Mouse (Mus musculus) heart, embryonic 14.5 days (tissue): Measurements from ENCODE around the gene Myh3. TPM values are rescaled to one million over a fixed set of nuclear protein-coding genes. Genes with fewer than 3 reads are reported as not detected.

Experiments
- ATAC-seq: fragments of 200-750 bp; cut with Nextera tagmentation; 2 replicates; pipeline ENCODE4 v1.8.0; 2017; ENCODE audit warnings: low read depth, moderate TSS enrichment; ENCODE audit not compliant: insufficient number of reproducible peaks, insufficient read depth, low FRiP score
- H3K27ac ChIP-seq, 2 experiments: fragments of 200-500 bp in 1 of 2; fragments of 300-500 bp in 1 of 2; sonication (generic) in 1 of 2; replicated peaks in 1 of 2; 2 replicates each; pipeline ENCODE4 v1.5.1; 2012 to 2014; ENCODE audit warnings: low read depth in 2 of 2, low read length in 2 of 2, control low read depth in 1 of 2, mild to moderate bottlenecking in 1 of 2, mixed read lengths in 1 of 2; ENCODE audit not compliant: control insufficient read depth in 1 of 2, insufficient read depth in 1 of 2
- H3K27me3 ChIP-seq: fragments of 300-500 bp; sonication (generic); 2 replicates; pipeline ENCODE4 v1.6.1; 2014; ENCODE audit warnings: mild to moderate bottlenecking, low read length, control low read depth; ENCODE audit not compliant: control insufficient read depth, insufficient read depth
- H3K36me3 ChIP-seq: fragments of 300-500 bp; sonication (generic); 2 replicates; pipeline ENCODE4 v1.6.1; 2014; ENCODE audit warnings: mild to moderate bottlenecking, control low read depth, low read length, mixed read lengths; ENCODE audit not compliant: control insufficient read depth, insufficient read depth
- H3K4me1 ChIP-seq, 2 experiments: fragments of 200-500 bp in 1 of 2; fragments of 300-500 bp in 1 of 2; sonication (generic) in 1 of 2; 2 replicates each; pipeline ENCODE4 v1.6.1; 2012 to 2014; ENCODE audit warnings: low read length in 2 of 2, control low read depth in 1 of 2, mixed read lengths in 1 of 2; ENCODE audit not compliant: control insufficient read depth in 2 of 2, insufficient read depth in 2 of 2
- H3K4me2 ChIP-seq: fragments of 300-500 bp; sonication (generic); 2 replicates; pipeline ENCODE4 v1.6.1; 2014; ENCODE audit warnings: mild to moderate bottlenecking, low read length
- H3K4me3 ChIP-seq, 2 experiments: fragments of 200-500 bp in 1 of 2; fragments of 300-500 bp in 1 of 2; sonication (generic) in 1 of 2; 2 replicates each; pipeline ENCODE4 v1.5.1; 2012 to 2014; ENCODE audit warnings: low read length in 2 of 2, mild to moderate bottlenecking in 2 of 2, control low read depth in 1 of 2, low read depth in 1 of 2, moderate library complexity in 1 of 2; ENCODE audit not compliant: control insufficient read depth in 1 of 2, insufficient read depth in 1 of 2
- H3K9ac ChIP-seq: fragments of 300-500 bp; sonication (generic); 2 replicates; pipeline ENCODE4 v1.6.1; 2014; ENCODE audit warnings: mild to moderate bottlenecking, low read length
- H3K9me3 ChIP-seq: fragments of 300-500 bp; sonication (generic); 2 replicates; pipeline ENCODE4 v1.6.1; 2016; ENCODE audit warnings: low read length, control low read depth; ENCODE audit not compliant: control insufficient read depth
- WGBS: fragments of 180-500 bp; shearing (Covaris S2); extraction: QIAGEN DNeasy Blood & Tissue Kit; methylation state at CpG from one replicate; pipeline ENCODE4 v1.1.7; 2014; 5-methylcytosine and 5-hydroxymethylcytosine counted together
- polyA plus RNA-seq: library from polyadenylated mRNA; unstranded; fragments of >200 nt; fragmentation: Nextera tagmentation; extraction: Ambion mirVana; gene quantifications from 2 replicates; pipeline ENCODE4 v1.2.1, GENCODE M21; 2014

Gene Myh3
- polyA plus RNA-seq, 1 experiment from 2014 or later: 0.57 TPM

DNA sequence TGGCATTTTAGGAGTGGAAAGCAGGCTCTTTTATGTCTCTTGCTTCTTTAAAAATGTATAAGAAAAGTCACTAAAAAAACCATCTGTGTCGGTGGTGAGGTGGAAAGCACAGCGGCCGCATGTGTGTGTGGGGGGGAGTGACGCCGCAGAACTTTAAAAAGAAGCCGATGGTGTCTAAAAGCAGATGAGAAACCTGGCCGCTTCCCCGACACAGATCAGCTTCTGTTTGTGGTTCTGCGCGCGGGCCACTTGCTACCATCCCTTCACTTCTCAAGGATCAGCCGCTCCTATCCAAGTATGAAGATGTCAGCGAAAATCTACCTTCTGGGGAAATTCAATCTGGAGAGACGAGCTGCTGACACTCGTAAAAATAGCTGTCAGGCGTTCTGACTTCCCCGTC, 47.3 kb downstream of the Myh3 start:
- Histone ChIP-seq H3K36me3 (no peaks in the 10 kb centered on the region), H3K9me3 (no peaks in the 10 kb centered on the region), H3K27ac (no peak overlapping the region), H3K9ac (no peak overlapping the region), H3K4me1 (no peaks in the 10 kb centered on the region), H3K4me2 (no peak overlapping the region), H3K27me3 (no peaks in the 10 kb centered on the region), H3K4me3 (no peak overlapping the region)
- WGBS: 64% methylated on average over 17 of the region's 17 CpGs
- ATAC-seq: no peak

- no peak for ATAC-seq
- no peak overlapping the region for H3K27ac ChIP-seq
- no peaks in the 10 kb centered on the region for H3K4me1 ChIP-seq
- no peaks in the 10 kb centered on the region for H3K9me3 ChIP-seq
- H3K4me2 ChIP-seq: no peak overlapping the region
- 78% methylated on average over 2 of the region's 2 CpGs for WGBS
- H3K27me3 ChIP-seq: no peaks in the 10 kb centered on the region
- no peak overlapping the region for H3K4me3 ChIP-seq
- H3K9ac ChIP-seq: no peak overlapping the region
- H3K36me3 ChIP-seq: no peaks in the 10 kb centered on the region
Observed at GRCm38 (mm10) chr11:67133526-67133925, 55.4 kb downstream of the Myh3 start.

- WGBS: 75% methylated on average over 6 of the region's 6 CpGs
- Histone ChIP-seq H3K9me3 (no peaks in the 10 kb centered on the region), H3K36me3 (no peaks in the 10 kb centered on the region), H3K4me3 (no peak overlapping the region), H3K27me3 (no peaks in the 10 kb centered on the region), H3K9ac (no peak overlapping the region), H3K27ac (no peak overlapping the region), H3K4me2 (no peak overlapping the region), H3K4me1 (no peaks in the 10 kb centered on the region)
- ATAC-seq: no peak
Observed at GRCm38 (mm10) chr11:67134654-67135053, 56.6 kb downstream of the Myh3 start.

DNA sequence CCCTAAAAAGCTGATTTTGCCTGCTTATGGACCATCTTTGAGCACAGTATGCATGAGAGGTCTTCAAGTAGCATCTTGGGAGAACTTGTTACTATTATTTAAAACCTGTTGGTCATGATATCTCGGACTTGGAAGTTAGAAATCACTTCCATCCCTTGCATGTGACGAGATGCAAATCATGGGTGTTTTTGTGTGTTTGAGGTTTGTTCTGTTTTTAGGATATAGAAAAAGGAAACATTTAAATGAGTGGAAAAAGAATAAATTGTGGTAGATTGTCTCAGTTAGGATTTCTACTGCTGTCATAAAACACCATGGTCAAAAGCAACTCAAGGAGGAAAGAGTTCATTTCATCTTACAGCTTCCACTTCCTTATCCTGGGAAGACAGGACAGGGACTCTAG, 57.4 kb downstream of the Myh3 start:
- Histone ChIP-seq H3K9ac (no peak overlapping the region), H3K27me3 (no peaks in the 10 kb centered on the region), H3K36me3 (no peaks in the 10 kb centered on the region), H3K9me3 (no peaks in the 10 kb centered on the region), H3K4me2 (no peak overlapping the region), H3K27ac (no peak overlapping the region), H3K4me3 (no peak overlapping the region), H3K4me1 (no peaks in the 10 kb centered on the region)
- no peak for ATAC-seq
- WGBS: 81% methylated on average over 2 of the region's 2 CpGs

DNA sequence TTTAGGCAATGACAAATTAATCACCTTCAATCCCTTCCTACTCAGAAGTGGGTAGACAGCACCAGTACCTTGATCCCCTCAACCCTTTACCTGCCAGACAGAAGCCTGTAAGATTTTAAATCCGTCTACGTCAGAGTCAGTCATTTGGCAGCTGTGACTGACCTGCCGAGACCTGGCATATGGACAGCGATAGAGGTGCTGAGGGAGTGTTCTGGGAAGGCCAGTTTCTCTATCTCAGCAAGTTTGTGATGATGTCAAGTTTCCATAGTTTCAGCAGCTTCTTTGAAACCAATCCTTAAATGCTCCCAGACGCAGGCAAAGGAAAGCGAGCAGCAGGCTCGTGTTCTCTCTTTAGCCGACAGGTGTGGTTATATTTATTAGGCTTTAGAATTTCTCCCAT, 61.5 kb downstream of the Myh3 start:
- no peak overlapping the region for H3K4me2 ChIP-seq
- H3K27ac ChIP-seq: no peak overlapping the region
- ATAC-seq: no peak
- no peak overlapping the region for H3K4me3 ChIP-seq
- H3K36me3 ChIP-seq: no peaks in the 10 kb centered on the region
- 72% methylated on average over 8 of the region's 8 CpGs for WGBS
- H3K9me3 ChIP-seq: no peaks in the 10 kb centered on the region
- no peaks in the 10 kb centered on the region for H3K27me3 ChIP-seq
- H3K9ac ChIP-seq: no peak overlapping the region
- no peaks in the 10 kb centered on the region for H3K4me1 ChIP-seq

DNA sequence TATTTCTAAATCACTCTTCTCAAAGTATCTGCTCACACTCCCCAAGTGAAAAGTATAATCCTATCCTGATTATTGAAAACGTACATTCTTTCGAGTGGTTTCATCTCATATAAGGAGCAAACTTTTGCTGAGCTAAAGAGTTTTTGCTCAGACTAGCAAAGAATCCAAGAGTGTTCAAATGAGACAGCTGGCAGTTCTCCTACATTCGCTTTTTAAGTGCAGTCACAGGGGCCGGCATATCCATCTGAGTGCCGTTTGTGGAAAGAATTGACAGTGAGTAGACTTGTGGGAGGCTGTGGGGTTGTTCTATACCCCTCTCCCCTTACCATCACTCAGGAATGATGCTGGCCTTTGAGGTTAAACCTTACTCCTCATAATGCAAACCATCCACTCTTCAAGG, 62.1 kb downstream of the Myh3 start:
- Histone ChIP-seq H3K27me3 (no peaks in the 10 kb centered on the region), H3K9ac (no peak overlapping the region), H3K4me1 (no peaks in the 10 kb centered on the region), H3K9me3 (no peaks in the 10 kb centered on the region), H3K4me2 (no peak overlapping the region), H3K4me3 (no peak overlapping the region), H3K36me3 (no peaks in the 10 kb centered on the region), H3K27ac (no peak overlapping the region)
- ATAC-seq: no peak
- WGBS: 71% methylated on average over 5 of the region's 5 CpGs

DNA sequence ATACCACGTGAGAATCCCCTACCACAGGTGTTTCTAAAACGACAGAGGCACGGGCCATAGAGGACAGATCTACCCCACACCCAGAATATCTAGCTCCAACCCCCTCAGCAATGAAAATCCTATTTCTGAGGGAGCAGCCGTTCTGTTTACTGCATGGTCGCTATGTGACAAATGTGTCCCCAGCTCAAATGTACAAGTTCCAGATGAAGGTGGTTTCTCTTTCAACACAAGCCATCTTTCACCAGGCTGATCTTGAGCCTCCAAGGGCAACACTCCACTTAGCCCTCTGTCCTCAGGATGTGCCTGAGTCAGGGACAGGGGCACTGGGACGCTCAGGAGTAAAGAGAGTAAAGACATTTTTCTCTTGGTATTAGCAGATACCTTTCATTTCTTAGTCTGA, 62.9 kb downstream of the Myh3 start:
- H3K36me3 ChIP-seq: no peaks in the 10 kb centered on the region
- H3K9me3 ChIP-seq: no peaks in the 10 kb centered on the region
- H3K4me3 ChIP-seq: no peak overlapping the region
- H3K4me1 ChIP-seq: no peaks in the 10 kb centered on the region
- H3K9ac ChIP-seq: no peak overlapping the region
- no peak overlapping the region for H3K27ac ChIP-seq
- no peaks in the 10 kb centered on the region for H3K27me3 ChIP-seq
- 55% methylated on average over 6 of the region's 6 CpGs for WGBS
- no peak for ATAC-seq
- no peak overlapping the region for H3K4me2 ChIP-seq

- no peak for ATAC-seq
Observed at GRCm38 (mm10) chr11:67142047-67142446, 63.9 kb downstream of the Myh3 start.

More at GRCm38 (mm10) chr11:67142047-67142446, 63.9 kb downstream of the Myh3 start:
- no peak overlapping the region for H3K4me3 ChIP-seq
- H3K4me1 ChIP-seq: no peaks in the 10 kb centered on the region
- H3K9ac ChIP-seq: no peak overlapping the region
- no peak overlapping the region for H3K27ac ChIP-seq
- WGBS: 53% methylated on average over 4 of the region's 4 CpGs
- H3K36me3 ChIP-seq: no peaks in the 10 kb centered on the region
- H3K9me3 ChIP-seq: no peaks in the 10 kb centered on the region
- H3K4me2 ChIP-seq: no peak overlapping the region
- no peaks in the 10 kb centered on the region for H3K27me3 ChIP-seq
